Mouse (Mus musculus) activated CD4-positive, CD25-positive, alpha-beta regulatory T cell, adult 4 months (primary cell): ENCODE measurements around the gene Stxbp4. TPM values are rescaled to one million over a fixed set of nuclear protein-coding genes. Genes with fewer than 3 reads are reported as not detected.

Experiments used
- ATAC-seq: one replicate; pipeline ENCODE4 v1.8.0; 2017
- polyA plus RNA-seq, 2 experiments: library from polyadenylated mRNA; unstranded; fragments of 100-300 nt; shearing (Covaris generic); gene quantifications; one replicate each; pipeline ENCODE4 v1.2.1; 2017

Stxbp4 gene
- 1 to 10 TPM; 1.9 to 3.1 TPM for polyA plus RNA-seq

DNA sequence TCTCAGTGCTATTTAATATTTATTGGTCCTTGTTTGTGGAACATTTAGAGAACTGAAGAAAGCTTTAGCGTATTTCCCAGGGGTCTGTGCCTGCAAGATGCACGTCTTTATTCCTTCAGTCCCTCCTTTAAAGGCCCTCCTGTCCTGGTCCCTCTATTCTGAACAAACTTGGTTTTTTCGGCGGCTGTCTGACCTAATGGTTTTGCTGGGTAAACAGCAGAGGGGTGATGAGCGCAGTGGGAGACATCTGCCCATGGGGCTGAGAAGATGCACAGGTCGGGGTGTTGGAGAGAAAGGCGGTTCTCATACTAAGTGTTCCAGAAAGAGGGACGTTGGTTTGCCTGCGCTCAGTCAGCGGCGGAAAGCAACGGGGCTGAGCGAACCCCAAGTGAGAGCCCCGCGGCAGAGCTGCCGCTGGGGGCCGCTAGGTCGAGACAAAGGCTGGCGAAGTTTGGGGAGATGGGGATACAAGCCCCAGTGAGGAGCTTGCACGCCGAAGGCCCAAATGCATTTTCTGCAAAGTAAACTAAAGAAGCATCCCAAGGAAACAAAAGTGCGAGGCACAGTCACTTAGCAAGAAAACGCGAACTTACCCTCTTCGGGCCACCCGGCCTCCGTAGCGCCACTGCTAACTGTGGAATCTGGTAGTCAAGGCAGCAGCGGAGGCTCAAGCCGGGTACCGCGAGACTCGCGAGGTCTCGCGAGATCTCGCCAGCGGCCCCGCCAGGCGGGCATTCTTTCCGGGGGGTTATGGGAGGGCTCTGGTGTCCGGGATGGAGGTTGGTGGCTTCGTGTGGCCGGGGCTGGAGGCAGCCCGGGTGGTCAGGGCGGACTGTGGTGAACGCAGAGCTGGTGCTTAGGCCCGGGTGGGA, at the start of gene Stxbp4, which contains the start of gene Cox11:
TSS of gene Stxbp4 (minus strand) at position 645 of the 872 bp plus-strand sequence.
TSS of gene Cox11 (plus strand) at position 734 of the 872 bp plus-strand sequence.
- peak; percentile 94 for ATAC-seq

GRCm38 (mm10) chr11:90687040-90687439, 49.2 kb upstream of the Stxbp4 start:
- ATAC-seq = no peak

DNA sequence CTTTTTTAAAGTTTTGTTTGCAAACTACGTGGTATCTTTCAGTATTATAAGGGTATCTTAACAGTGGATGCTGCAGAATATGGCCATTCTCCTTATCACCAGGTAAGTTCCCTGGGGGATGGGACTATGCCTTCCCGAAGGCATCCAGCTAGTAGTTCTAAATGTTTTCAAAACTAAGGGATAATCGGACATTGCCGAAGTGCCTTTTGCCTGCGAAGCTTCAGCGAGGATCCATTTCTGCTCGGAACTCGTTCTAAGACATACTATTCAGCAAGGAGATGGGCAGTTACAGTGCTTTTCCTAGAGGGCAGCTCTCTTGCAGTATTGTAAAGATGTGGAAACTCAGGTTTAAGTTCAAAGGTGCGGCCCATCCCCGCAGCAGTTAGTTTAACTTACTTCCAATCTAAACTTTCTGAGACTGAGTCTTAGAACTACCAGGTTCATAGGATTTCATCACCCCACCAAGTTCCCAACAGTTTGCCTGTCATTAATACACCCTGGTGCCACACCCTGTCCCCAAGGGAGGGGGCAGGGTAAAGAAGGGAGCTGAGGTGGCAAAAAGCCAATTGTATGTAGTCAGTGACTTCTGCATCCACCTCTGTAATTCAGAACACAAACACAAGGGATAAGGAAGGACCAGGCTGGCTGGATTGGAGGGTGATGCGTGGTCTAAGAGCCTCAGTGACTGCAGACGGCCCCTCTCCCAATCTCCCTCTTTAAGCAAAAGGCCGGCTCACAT, 48.6 kb upstream of the Stxbp4 start:
- no peak for ATAC-seq

DNA sequence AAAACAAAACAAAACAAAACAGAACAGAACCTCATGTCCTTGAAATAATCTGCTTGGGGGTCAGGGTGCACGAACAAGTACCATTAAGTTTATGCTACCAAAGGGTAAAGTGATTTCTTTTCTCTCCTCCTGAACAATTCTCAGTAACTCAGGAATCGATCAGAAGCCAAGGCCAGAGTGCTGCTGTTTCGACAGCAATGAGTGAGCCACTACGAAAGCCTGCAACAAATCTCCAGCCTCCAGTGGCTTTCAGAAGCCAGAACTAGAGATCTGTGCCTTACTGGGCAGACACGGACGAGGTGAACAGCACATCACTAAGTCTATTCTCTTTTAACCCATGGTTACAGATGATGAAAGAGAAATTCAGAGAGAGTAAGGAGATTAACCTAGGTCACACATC, 47.3 kb upstream of the Stxbp4 start:
- no peak for ATAC-seq

- ATAC-seq = no peak
Observed at GRCm38 (mm10) chr11:90684765-90685164, 46.9 kb upstream of the Stxbp4 start.

DNA sequence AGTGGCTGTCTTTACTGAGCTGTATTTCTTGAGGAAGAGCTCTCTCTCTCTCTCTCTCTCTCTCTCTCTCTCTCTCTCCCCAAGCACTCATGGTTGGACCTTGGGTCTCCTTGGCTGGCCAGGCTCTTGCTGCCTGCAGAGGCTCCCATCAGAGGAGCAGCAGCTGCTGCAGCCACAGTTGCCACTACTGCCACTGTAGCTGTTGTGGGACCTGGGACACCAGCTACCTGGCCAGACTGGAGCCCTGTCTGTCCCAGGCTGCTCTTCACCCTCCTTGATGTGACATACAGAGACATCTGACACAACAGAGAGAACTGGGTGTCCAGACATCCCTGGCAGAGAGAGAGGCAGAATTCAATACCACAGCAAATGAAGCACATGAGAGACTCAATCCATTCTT, 43.3 kb upstream of the Stxbp4 start:
- no peak for ATAC-seq

DNA sequence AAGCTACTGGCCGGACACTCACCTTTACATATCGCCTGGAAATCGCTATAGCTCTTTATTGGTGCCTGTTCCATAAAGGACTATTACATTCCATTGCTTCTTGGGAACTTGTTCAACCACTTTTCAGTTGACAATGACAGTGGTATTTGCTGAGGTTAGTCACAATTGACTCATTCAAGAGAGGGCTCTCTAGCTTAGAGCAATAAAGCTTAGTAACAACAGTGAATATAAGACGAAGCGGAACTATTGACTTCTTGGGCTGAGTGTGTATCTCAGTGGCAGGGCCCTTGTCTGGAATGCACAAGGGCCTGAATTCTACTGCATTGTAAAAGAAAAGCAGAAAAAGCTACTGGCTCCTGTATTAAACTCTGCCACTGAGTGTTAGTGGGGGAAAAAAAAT, 40.7 kb upstream of the Stxbp4 start:
- no peak for ATAC-seq

DNA sequence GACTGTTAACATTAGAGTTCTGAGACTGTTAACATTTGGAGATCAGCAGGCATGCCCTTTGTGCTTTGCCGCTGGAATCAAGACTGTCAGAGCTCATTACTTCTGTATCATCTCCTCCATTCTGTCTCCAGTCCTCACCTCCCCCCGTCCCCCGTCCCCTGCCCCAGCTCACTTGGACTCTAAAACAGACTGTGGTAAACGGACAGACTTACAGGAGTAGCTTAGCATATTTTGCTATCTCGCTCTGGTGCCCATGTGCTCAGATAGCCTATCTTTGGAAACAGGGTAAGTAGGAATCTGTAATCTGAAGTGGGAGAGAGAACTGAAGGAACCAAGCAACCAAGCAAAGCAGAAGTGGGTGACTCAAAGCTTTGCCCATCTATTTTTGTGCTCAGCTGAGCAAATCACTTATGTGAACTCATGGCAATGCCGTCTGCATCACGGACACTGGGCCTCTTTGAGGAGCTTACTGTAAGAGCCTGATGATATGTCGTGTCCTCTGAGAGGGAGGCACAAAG, 39.9 kb upstream of the Stxbp4 start:
- no peak for ATAC-seq

GRCm38 (mm10) chr11:90677027-90677426, 39.1 kb upstream of the Stxbp4 start:
- ATAC-seq = no peak

DNA sequence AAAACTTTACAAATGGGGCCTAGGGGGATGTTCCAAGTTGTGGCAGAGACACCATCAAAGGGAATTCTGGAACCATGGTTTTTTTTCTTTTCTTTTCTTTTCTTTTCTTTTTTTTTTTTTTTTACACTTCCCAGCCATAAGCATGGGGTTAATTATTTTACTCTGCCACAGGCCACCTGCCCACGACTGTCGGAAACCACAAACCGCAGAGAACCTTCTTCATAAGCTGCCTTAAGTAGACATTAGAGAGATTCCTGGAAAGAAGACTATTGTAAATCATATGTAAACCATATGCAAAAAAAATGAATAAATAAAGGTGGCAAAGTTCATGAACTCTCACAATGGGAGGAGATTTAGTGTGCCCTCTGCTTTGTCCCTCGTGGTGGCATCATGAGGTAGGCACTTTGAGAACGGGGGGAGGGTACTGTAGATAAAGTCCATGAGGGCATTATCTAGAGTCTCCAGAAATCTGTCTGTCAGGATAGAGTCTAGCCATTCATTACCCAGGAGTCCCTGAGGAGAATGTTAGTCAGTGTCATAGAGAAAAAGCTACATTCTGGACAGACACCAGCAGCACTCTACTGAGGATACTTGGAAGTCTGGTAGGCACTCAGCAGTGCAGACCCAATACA, 37.7 kb upstream of the Stxbp4 start:
- no peak for ATAC-seq

- ATAC-seq = no peak
Observed at GRCm38 (mm10) chr11:90667325-90667724, 29.4 kb upstream of the Stxbp4 start.

- ATAC-seq = no peak
Observed at GRCm38 (mm10) chr11:90666916-90667315, 29.0 kb upstream of the Stxbp4 start.

GRCm38 (mm10) chr11:90666144-90666757, 28.4 kb upstream of the Stxbp4 start:
- no peak for ATAC-seq

DNA sequence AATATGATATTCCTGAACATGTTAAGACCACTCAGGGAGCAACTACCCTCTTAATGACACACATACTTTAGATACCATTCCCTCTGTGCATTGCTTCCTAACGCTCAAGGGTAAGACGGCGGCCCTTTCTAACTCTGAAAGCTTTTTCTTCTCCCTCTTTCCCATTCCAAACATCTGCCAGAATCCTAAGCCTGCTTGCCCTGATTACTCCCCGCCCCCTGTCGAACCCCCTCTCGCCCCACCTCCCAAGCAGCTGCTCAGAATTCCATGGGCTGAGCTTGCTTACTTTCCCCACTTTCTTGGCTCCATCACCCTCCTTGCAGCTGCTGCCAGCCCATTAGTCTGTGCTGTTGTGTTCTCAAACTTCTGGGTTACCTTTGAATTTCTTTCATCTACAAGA, 27.3 kb upstream of the Stxbp4 start:
- no peak for ATAC-seq

GRCm38 (mm10) chr11:90664345-90664986, 26.6 kb upstream of the Stxbp4 start:
- ATAC-seq = no peak

GRCm38 (mm10) chr11:90663618-90664297, 25.9 kb upstream of the Stxbp4 start:
- ATAC-seq = no peak

DNA sequence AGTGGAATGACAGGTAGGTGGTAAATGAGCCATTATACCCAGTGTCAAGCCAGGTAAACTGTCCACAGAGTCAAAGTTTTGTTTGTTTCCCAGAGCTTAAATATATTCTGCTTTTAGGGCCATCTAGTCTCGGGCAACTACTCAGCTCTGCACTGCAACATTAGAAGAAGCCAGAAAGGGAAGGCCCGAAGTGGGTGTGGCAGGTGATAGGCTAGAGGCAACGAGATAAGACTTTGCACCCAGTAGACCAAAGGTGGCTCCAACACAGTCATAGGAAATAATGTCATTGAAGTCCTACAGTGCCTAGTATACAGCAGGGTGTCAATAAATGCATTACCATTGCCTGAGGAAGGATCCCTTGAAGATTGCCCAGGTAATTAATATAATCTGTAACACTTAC, 25.2 kb upstream of the Stxbp4 start:
- no peak for ATAC-seq

DNA sequence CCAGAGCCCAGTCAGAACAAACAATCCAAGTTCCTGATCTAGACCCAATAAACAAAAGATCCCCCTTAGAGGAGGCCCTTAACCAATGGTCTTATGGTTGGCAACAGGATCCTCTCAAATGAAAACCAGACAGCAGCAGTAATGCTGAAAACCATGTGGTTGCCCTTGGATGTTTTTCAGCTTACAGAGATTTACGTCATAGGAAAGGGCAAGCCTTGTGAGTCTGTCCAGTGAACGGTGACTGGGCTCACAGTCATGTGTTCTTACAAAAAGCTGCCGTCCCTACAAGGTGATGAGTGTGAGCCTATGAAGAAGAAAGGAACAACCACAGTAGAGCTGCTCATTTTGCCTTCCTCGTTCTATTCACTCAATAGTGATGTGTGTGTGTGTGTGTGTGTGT, 22.8 kb upstream of the Stxbp4 start:
- ATAC-seq = no peak

DNA sequence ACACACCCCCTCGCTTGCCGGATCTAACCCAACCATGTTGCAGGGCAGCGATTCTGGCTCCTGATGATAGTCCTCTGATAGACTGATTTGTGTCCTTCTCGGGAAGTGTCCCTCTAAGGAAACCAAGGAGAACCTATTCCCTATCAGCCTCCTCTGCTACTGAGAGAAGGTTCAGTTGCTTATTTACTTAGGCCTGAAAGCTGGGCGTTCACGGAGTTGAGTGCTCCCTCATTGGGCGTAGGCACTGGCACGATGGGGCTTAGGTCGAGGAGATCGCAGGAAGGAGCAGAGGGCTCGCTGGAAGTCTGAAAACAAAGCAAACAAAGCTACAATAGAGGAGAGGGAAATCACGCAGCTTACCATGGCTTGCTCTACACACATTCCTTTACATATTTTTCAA, 19.6 kb upstream of the Stxbp4 start:
- no peak for ATAC-seq

DNA sequence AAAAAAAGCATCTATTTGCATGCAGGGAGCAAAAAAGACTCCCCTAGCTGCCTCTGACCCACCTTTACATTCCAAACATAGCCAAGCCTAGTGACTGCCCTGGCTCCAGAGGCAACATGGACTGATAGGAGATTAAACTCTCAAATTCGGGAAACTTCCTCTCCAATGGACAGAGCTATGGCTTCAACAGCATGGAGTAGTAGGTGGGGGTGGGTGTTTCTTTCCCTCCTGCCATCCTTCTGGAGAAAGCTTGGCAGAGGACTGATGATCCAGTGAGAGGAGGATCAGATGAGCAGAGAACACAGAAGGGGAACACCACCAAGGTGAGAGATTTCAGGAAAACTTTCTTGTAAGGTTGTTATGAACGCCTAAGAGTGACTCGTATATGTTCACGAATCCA, 14.7 kb upstream of the Stxbp4 start:
- ATAC-seq = no peak

DNA sequence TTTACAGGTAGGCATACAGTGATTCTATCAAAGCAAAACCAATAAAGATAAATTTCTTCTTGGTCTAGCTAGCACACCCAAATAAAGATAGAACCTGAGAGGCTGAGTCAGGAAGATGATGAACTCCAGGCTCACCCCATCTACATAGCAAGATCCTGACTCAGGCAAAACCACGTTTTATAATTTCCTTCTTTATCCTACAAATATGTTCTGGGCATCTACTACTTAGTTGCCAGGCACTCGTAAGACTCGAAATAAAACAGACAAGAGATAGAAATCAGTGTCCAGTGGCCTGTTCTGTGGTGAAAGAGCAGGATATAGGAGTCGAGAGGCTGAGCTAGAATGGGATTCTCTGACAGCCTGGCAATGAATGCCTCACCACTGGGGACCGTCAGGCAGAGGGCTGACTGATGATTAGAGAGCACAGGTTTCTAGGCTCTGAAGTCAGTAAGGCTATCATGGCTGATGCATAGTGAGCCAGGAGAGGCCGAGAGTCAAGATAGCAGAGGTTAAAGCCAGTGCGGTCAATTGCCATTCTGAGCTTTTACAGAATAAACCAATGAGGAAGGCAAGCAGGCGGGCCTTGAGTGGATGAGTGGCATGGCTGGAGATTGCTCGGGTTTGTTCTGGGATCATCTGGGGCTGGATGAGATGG, 12.5 kb upstream of the Stxbp4 start:
- ATAC-seq = no peak
